Mouse (Mus musculus) regulatory T cell (primary cell): Measurements from ENCODE around the gene Igf1r.

Source experiments
- in situ Hi-C: fragments of 300-600 bp; cut with MboI, MseI; formaldehyde crosslinking; loops from one replicate; pipeline ENCODE4 v1.15.1; 2025; ENCODE audit warnings: high pct_unique_total_duplicates

Gene Igf1r

DNA sequence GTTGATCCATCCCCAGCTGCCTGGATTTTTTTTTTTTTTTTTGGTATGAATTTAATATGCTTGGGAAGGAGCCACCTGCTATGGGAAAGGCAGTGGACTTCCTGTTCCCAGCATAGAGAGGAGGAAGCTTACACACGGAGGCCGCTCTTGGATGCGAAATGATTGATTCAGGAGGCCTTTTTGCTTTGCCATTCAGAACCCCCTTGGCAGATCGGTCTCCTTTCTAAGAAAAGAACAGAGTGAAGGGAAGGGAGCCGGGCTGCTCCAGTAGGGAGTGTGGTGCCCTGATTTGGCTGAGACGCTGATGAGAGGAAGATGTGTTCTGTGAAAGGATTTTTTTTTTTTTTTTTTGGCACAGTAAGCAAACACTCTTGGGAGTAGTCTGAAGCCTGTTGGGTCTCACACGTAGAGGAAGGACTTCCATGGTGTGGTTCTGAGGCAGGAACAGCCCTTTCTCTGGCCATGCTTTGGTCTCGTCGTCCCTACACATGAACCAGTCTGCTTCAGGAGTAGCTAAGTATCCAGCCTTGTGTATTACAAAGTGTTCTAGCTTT is 269.1 kb downstream of the Igf1r start:
- in situ Hi-C loops, result no loop called here

DNA sequence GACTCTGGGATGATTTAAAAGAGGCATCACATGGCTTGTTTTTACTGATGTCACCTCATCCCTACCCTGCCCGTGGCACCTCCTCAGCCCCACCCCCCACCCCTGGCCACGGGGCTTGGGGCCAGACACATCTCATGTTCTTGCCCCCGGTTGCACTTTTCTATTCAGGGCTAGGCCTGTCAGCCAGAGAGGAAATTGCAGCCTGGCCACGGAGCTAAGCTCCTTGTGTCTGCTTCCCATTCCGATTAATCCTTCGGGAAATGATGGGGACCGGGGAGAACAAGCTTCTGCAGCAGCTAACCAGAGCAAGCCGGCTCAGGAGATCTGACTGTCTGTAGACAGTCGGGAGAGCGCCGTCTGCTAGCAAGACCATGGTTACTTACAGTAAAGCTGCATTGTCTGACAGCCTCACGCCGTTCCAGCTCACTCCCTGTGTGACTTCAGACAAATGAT is 270.8 kb downstream of the Igf1r start:
- in situ Hi-C loops, result no loop called here

DNA sequence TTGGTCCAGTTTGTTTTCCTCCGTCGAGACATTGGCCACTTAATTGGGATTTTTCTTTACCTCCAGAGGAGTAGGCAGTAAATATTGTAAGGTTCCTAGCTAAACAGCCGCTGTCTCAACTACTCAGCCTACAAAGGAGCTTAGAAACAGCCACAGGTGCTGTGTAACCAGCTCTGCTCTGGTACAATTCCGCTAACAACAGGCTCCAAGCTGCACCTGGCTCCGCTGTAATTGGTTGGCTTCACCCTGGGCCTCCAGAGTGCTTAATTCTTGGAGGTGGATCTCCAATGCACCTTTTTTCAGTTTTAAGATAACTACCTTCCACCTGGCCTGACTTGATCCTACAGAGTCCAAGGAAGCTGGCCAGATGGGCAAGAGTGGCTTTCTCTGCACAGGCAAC is 271.4 kb downstream of the Igf1r start:
- in situ Hi-C loops, result no loop called here

DNA sequence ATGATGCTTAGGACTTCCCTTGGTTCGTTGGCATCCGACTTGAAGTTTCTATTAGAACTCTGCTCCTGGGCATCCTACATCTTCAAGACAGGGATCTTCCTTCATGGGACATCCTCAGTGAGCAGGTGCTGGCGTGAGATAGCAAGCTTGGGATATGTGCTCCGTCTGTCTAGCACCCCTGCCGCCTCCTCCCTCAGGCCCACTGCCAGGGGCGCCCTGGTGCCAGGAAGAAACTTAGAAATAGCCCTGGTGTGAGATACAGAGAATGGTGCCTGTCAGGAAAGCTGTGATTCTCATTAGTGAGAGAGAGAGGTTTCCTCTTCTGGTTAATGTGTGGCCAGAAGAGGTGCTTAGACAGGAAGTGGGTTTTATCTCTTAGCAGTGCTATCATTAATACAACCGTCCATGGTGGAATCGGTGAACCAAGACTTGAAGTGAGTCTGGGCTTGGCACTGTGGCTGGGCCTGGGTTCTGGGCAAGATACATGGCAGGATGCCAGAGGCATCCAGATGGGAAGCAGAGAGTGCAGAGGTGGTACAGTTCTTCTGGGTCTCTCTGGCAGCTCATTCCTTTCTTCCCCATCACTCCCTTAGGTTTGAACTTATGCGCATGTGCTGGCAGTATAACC is 272.9 kb downstream of the Igf1r start:
- in situ Hi-C loops, result no loop called here

DNA sequence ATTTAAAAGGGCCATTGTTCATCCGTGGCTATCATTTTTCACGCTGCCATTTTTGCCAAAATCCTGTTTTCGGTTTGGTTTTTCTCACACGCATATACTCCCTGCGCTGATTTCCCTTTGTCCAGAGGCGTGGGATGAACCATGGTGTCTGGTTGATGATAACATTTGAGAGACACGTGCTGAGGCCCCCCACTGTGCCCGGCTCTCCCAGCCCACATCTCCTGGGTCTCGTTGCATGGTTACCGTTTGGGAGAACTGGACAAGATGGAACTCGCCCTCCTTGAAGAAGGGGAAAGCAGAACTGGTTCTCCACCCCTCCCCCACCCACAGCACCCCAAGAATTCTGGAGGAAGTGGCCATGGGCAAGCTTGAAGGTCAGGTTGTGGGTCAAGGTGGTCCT is 274.4 kb downstream of the Igf1r start:
- in situ Hi-C loops, result no loop called here

DNA sequence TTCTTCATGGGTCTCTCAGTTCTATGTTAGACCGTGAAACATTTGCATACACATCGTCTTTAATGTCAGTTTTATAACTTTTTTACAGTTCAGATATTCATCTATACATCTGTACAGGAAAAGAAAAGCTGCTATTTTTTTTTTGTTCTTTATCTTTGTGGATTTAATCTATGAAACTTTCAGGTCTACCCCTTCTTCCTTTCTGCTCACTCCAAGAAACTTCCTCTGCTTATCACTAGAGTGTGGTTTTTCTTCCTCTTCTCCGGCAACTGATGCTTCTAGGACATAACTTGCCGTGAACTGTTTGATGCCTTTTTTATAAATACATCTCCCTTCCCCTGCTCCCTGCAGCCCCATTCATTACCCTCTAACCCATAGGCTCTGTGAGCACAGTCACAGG is 275.0 kb downstream of the Igf1r start:
- in situ Hi-C loops, result no loop called here

DNA sequence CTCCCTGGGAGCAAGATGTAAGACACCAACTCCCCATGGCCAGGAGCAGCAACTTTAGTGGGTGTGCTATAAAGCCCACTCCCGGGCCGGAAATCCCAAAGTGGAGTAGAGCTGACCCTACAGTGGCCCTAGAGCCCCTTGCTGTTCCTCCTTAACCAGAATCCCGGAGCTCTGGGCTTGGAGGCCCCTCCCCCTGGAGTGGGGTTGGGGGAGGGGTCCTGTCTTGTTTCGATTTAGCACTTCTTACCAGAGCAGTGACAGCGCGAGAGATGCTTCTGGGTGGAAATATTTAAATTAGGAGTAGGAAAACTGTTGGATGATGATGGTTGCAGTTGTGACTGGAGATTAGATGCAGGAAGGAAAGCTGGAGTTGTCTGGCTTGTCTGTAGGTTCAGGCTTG is 275.9 kb downstream of the Igf1r start:
- in situ Hi-C loops, result no loop called here

DNA sequence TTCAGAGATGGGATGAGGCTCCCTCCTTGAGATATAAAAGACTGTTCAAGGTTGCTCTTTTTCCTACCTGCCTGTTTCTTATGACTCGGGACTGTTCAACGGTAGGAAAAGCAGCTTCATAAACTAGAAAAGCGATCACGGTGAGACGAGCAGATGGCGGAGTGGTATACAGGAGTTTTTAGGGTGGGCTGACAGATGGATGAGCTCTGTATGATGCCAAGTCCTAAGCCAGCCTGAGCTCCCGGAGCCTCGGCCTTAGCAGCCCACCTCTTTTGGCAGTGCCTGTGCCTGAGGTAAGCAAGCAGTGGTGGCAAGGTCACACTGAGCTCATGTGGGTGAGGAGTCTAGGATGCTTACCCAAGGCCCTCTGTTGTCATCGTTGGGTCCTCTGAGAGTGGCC is 278.2 kb downstream of the Igf1r start:
- in situ Hi-C loops, result no loop called here

DNA sequence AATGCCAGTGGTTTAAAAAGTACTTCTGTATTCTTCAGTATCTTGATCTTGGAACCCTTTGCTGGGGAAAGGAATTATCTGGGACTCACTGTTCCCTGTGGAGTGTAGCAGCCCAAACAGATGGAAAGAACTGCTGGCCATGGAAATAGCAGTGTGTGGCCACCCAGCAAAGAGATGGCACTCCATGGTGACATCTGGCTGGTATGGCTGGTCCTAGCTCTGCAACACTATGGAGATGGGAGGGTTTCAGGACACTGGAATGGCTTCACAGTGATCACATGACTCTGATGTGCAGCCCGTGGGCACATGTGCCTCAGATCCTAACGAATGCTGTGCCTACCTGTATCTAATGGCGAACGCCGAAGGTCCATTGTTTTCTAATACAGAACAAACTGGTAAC is 279.9 kb downstream of the Igf1r start:
- in situ Hi-C loops, result no loop called here

DNA sequence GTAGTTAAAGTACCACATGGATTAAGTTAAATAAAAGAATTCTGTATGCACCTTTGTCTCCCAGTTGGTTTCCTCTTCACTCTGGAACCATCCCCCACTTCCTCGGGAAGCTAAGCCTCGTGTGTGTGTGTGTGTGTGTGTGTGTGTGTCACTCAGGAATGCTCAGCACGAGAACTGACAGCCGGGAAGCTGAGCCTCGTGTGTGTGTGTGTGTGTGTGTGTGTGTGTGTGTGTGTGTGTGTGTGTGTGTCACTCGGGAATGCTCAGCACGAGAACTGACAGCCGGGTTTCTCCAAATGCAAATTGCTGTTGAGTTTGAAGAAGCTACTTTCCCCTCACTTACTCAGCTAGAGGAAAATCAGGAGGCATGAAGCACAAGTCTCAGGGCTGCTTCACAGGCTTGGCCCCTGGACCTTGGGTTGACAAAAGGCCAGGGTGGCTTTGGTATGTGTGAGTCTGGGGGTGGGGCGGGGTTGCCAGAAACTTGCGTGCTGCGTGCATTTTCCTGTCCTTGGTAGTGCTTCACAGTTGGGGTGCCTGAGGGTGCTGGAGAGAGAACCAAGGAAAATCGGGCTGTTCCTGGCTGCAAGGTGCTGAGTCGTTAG is 281.1 kb downstream of the Igf1r start:
- in situ Hi-C loops, result no loop called here

DNA sequence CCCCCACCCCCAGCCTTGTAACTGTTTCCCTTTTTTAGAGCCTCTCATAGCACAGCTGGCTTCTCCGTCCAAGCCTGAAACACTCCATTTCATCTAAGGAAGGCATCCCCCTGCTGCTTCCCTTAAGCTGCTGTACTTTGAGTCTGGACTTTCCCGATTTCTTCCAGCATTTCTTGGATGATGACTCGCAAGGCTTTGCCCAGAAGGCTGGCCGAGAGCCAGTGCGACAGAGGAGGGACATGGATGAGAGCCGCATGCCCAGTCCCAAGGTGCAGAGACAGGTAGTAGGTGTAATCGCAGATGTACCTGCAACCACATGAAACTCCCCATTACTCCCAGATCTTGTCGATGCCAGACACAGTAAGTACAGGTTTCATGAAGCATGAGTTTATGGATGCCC is 284.2 kb downstream of the Igf1r start:
- in situ Hi-C loops, result no loop called here

DNA sequence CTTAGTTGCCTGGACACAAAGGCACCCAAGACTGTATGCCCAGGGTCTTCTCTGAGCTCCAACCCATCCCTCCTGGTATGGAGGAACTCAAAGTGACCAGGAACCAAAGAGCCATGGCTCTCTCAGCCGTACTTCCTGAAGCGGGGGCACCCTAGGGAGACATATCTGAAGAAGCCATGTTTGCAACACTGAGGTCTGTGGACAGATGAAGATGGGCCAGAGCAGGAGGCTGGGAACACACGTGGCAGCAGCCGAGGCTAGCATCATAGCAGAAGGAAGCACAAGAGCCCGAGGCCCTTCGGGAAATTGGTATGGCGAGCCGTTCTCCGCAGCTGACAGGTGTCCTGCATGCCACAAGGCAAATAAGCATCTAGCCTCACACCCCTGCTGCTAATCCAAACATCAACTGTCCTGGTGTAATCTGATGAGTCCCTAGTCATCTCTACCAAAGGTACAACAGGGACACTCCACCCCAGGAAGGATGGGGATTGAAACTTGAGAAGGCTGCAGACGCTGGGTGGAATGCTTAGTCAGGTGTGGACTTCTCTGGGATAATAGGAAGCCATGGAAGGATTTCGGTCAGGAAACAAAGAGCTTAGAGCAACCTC is 286.7 kb downstream of the Igf1r start:
- in situ Hi-C loops, result no loop called here

DNA sequence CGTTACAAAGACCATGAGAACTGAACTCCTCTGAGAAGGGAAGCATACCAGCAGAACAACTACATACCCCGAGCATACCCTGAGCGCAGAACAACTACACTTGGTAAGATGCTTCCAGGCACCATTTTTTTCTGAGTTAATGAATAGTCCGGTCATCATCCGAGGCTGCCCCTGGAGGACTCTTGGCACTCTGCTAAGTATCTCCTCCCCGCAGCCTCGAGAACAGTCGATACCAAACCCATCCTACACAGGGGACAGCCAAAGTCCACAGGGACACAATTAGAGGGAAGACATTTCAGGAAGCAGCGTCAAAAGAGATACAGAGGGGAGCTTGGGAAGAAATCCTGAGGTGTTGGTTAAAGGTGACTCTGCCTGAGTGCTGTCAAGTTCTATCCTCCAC is 288.6 kb downstream of the Igf1r start:
- in situ Hi-C loops, result no loop called here

DNA sequence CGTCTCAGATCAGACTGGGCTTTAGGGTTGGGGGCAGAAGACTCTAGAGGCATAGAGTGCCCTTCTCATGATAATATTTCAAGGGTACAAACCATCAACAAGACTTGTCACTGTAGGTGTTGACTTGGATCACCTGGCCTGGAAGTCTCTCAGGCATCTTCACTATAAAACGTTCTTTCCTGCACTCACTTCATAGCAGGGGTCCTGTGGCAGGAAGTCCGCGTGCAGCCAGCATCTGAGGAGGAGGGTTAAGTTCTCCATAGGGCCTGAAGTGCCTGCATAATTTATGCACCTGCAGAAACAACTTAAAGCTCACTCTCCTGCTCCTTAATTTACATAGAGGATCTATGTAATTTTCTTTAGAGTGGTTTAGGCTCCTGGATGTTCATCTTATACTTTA is 293.1 kb downstream of the Igf1r start:
- in situ Hi-C loops, result no loop called here

DNA sequence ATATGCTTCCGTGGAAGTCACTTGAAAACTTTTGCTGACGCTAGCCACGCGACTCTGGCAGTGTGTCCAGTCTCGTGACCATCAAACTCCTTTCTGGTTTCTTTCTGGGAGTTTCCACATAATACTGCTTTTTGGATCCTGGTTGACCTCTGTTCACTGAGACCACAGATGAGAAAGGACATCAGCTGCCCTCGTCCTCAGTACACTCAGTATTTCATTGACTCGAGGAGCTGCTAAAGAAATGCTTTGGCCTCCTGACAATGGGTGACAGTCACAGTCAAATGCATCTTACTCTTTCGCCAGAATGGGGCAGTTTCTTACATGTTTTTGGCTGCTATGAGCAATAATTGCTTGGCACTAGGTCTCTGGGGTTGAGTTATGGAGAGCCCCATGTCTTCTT is 293.6 kb downstream of the Igf1r start:
- in situ Hi-C loops, result no loop called here

DNA sequence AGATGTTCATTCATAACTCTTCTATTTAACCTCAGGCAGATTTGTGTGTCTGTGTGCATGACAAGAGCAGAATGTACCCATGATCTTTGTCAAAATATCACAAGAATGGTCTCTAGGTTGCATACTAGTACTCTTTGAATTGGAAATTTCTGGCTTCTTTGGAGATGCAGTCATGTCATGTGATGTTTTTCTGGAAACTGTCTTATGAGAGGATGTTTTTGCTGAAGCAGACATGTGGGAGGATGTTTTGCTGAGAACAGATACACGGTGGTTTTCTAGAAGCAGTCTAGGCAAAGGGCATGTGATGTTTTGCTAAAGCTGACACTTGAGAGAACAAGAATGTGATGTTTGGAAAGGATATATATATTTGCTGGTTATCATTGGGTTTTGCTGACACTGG is 297.8 kb downstream of the Igf1r start:
- in situ Hi-C loops, result loop anchor here (5.0 kb wide), 1 partner anchor 37 kb away; no protein-coding TSS in a partner anchor

DNA sequence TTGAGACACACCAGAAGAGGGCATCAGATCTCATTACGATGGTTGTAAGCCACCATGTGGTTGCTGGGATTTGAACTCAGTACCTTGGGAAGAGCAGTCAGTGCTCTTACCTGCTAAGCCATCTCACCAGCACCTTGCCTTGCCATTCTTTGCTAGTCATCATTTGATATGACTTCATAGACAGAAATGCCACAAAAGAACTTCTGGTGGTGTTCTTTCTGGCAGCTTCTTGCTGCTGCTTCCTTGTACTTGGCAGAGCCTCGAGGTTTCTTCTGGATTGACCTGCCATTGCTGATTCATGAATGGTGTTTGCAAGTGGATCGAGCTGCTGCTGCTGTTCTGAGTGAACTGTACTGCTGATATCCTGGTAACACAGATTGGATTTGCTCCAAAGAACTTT is 298.3 kb downstream of the Igf1r start:
- in situ Hi-C loops, result loop anchor here (5.0 kb wide), 1 partner anchor 36 kb away; no protein-coding TSS in a partner anchor

DNA sequence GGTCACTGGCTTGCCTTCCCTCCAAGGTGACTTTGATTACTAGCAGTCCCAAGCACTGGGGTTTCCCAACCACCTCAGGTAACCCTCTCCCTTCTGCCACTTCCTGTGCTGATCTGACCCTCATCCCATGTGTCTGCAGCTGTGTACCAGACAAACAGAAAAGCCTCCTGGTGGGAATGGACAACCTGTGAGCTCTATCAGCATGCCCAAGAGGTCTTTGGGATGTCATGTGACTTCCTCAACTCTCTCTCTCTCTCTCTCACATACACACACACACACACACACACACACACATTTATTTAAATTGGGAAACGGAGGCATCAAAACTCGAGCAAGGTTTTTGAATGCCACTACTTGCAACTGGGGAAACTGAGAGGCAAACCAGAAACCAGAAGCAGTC is 305.1 kb downstream of the Igf1r start:
- in situ Hi-C loops, result no loop called here

DNA sequence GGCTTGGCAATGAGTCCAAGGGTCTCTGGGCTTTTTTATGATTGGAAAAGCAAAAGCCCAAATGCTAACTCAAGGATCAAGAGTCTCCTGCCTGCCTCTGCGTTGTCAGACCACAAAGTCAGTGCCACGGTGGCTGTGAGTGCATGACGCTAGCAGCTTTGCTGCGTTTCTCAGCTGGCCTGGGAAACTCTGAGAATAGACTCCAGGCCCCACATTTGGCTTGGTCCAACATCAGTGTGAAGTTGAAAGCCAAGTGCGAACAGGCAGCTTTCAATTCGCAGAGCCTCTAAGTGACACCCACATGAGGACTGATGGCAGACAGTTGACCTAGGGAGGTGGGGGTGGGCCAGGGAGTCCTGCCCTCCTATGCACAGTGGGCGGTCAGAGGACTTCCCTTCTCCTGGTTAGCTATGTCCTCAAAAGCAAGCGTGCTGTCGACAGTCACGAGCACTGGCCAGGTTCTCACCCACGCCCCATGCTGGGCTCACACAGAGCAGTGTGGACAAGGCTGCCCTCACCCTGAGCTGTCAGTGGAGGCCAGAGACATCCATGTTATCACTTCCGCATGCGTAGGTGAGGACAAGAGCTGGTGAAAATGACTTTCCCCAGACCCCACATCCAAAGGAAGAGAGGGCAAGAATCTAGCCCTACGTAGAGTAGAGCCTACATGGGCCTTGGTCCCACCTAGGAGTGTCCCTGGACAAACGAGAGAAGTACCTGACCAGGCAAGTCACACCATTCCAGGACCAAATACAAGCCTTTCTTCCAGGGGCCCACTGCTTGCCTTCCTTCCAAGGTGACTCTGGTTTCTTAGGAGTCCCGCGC is 305.9 kb downstream of the Igf1r start:
- in situ Hi-C loops, result no loop called here

DNA sequence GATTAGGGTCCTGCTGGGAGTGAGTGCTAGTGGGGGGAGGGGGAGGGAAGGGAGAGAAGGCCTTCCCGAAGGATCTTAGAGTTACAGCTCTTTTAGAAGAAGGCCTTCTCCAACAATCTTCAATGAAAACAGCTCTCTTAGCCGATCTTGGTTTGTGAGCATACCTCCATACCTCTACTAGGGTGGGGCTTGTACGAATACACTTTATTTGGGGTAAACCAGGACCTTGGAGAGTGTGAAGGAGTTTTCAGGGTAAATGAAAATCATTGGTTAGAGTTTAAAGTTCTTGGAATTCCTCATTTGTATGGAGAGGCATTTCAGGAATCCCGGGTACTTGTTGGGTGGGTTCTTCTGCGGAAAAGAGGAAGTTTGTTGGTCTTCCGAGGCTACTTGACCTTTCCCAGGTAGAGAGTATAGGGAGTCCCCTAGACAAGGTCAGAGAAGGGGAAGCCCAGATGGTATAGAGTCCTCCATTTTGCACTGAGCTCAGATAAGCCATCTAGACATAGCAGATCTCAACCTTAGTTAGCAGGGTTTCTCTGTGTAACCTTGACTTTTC is 307.0 kb downstream of the Igf1r start:
- in situ Hi-C loops, result no loop called here

DNA sequence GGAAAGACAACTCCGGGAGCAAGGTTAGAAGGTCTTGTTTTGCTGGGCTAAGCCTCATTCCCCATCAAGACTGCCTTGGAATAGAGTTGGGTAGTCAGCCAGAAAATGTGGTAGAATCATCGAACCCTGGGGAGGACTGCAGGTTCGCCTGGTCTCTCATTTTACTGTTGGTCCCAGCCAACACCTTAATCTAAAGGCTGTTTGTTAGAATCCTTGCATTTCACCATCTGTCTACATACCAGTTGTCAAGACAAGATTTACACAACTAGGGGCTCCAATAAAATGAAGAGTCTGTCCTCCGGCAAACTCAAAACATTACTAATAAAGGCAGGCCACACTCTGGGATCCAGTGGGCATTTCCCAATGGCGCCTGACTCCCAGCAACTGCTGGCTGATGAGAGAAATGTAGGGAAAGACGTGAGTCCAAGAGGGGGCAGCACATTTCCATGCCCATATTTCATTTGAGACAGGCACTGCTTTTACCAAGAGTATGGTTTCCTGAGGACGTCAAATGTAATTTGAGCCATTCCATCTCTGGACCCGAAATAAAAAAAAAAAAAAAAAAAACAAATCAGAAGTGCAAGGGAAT is 310.1 kb downstream of the Igf1r start:
- in situ Hi-C loops, result no loop called here
